Mouse (Mus musculus): ENCODE measurements around the gene Ccdc182. TPM values are rescaled to one million over a fixed set of nuclear protein-coding genes. Genes with fewer than 3 reads are reported as not detected.

Gene Ccdc182
- polyA plus RNA-seq (2014; fragmentation: Illumina TruSeq; extraction: RNeasy Lipid Tissue Mini Kit (QIAGEN cat#74804); ENCODE audit: low read depth, low replicate concordance), result 5.3 TPM

GRCm38 (mm10) chr11:88293631-88294393, at the start of gene Ccdc182:
TSS of gene Ccdc182 (plus strand) at chr11:88294058.

Other genes with a start within 250 kb of the Ccdc182 start
- 388 TPM for gene Srsf1, start 246.7 kb upstream of the Ccdc182 start, polyA plus RNA-seq (2014; fragmentation: Illumina TruSeq; extraction: RNeasy Lipid Tissue Mini Kit (QIAGEN cat#74804); ENCODE audit: low read depth, low replicate concordance)
- gene Vezf1, start 225.8 kb upstream of the Ccdc182 start, polyA plus RNA-seq (2014; fragmentation: Illumina TruSeq; extraction: RNeasy Lipid Tissue Mini Kit (QIAGEN cat#74804); ENCODE audit: low read depth, low replicate concordance), result 11.9 TPM
- gene Cuedc1, start 196.0 kb upstream of the Ccdc182 start, polyA plus RNA-seq (2014; fragmentation: Illumina TruSeq; extraction: RNeasy Lipid Tissue Mini Kit (QIAGEN cat#74804); ENCODE audit: low read depth, low replicate concordance), result 0.21 TPM
- gene Mrps23, start 89.7 kb upstream of the Ccdc182 start, polyA plus RNA-seq (2014; fragmentation: Illumina TruSeq; extraction: RNeasy Lipid Tissue Mini Kit (QIAGEN cat#74804); ENCODE audit: low read depth, low replicate concordance), result 32.4 TPM

All from testis, adult 10 weeks (tissue).